Mouse (Mus musculus): ENCODE measurements around the gene Tspan18.

Gene Tspan18

DNA sequence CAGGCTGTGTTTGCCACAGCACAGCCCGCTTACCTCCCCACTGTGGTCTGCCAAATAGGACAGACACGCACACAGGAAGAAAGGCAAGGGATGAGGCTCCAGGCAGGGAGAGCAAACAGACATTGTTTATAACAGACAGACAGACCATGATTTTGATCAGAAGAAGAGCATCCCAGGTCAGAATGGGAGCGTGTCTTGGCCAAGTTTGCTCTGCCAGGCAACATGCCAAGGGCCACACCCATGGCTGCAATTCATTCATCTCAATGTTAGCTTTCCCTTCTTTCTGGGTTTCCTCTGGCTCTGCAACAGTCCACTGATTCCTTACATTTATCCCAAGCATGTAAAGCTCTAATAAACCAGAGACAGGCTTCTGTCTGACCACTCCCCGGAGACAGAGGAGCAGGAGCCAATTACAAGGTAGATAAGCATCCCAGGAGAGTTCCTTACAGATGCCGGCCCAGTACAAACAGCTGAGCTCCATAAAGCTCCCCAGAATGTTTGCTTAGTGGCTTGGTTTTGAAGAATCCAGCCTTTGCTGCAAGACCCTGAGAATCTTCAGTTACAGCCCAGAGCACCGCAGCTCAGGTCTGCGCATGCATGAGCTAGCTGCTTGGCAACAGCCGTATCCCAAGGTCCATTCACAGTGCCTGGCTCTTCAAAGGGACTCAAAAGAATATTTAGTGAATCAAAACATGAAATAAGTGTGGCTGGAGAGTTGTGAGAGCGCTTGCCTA is 5.2 kb upstream of the Tspan18 start:
- DNase-seq (ENCODE audit: low read depth, low spot score), result no peak

DNA sequence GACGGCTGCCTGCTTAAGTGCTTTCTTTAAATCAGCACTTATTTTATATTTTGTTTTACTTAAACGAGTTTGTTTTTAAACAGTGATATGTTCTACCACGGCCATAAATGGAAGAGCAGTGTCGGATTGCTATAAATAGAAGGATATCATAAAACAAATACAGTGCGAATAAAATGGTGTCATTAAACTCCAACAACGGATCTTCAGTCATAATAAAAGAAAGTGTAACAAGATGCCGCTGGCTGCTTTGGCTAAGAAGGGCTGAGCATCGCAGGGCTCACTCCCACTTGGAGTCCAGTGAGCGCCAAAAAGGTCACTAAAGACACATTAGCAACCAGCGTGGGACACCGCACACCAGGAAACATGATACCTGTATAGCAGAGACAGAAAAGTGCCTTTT is 1.7 kb upstream of the Tspan18 start:
- DNase-seq (ENCODE audit: low read depth, low spot score), result no peak

DNA sequence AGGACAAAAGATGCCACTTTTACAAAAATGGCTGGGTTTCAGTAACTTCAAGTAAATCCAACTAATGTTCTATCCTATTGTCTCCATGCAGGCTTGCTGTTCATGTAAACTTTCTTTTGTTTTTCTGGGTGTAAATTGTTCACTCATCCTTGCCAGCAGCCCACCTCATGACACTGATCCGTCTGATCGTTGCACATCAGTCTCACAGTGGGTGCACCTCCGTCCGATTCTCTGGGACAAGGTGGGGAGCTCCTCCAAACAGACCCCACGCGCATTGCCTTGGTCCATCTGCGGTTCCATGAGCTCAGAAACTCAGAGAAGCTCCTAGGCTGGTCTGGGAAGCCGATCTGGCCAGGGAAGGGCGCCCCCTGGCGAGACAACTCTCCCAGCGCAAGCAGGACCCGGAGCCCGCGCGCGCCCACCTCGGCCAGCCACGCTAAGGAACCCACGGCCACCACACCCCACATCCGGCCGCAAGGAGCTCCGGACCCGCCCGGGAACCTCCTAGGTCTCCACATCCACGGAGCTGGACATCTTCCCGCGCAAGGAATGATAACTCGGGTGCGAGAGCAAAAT is 976 bp downstream of the Tspan18 start:
- DNase-seq (ENCODE audit: low read depth, low spot score), result peak; percentile 26

DNA sequence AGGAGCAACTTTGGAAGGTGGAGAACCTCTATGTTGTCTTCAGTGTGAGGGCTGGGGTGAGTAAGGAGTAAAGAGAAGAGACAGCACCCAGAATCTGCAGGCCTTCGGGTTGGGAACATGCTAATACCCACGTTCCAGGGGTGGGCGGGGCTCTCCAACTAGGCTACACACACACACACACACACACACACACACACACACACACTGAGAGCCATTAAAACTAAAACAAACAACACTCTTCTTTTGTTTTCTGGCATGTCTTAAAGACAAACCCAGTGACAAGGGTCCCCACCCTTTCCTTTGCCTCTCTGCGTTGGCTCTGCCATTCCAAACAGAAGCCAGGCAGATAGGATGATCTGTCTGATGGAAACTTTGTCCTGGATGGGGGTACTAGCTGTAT is 2.0 kb downstream of the Tspan18 start:
- DNase-seq (ENCODE audit: low read depth, low spot score), result no peak

DNA sequence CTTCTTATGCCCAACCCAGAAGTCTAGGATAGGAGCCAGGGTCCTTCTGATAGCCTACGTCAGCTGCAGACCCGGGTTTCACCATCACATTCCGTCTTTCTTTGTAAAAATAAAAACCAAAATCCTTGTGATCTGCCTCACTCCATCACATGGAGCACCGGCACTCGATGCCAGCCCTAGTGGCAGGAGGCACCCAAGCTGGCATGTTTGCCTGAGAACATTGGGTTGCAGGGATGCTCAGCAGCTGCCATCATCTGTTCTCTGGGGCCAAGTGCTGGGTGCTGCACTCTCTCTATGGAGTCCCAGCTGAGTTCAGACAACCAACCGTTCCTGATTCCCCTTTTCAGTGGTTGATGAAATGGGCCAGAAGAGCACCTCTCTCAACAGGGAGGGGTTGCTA is 3.2 kb downstream of the Tspan18 start:
- no peak for DNase-seq (ENCODE audit: low read depth, low spot score)

DNA sequence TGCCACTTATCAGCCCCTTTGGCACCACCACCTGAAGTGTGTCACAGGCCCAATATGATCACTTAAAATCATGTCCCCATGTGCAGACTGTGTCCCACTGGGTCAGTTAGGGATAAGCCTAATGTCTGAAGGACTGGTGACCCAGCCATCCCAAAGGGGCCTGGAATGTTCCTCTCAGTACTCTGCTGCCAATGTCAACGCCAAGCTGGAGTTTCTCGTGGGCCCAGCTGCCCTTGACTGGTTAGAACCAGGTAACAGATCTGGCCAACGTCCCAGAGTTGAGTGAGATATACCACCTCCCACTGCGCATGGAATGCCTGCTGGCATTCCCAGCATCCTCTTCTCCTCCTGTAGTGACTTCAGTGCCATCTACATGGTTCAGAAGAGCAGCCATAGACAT is 5.2 kb downstream of the Tspan18 start:
- DNase-seq (ENCODE audit: low read depth, low spot score), result no peak

DNA sequence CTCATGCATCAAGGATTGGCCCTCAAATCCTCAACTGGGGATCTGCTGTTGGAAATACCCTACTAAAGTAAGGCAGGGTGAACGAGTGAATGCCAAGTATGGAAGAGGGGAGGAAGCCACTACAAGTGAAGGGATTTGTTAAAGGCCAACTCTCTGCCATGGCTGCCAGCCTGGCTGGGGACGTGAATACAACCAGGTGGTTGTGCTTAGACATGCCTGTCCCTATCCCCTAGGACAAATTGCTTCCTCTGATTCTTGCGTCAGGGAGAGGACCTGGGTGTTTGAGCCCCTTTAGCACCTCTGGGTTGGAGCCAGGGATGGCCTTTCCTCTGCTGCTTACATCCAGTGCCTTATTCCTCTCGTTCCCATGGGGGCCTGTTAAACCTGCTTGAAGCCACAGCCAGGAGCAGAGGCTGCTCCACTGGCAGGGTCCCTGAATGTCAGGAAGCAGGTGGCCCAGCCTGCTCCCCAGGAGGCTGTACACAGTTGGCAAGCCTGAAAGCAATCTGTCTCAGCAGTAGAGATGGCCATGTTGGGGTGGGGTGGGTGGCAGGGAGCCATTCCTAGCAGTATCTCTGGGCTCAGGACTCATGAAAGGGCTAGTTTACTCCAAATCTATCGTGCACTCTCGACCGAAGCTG is 6.3 kb downstream of the Tspan18 start:
- DNase-seq (ENCODE audit: low read depth, low spot score), result no peak

DNA sequence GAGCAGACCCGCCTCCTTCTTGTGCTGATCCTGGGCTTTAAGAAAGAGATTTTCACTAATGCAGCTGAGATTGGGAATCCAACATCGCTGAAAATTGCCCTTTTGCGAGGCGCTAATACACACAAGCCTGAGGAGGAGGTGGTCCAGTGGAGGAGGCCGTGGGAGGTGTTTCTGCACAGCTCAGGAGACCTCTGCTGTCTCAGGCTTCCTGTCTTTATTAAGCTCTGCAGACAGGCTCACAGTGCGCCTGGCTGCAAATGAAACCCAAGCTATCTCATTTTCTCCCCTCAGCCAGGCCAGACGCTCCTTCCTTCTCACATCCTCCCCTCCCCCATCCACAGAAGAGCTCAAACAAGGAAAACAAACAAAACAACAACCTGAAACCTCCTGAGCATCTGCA is 9.6 kb downstream of the Tspan18 start:
- DNase-seq (ENCODE audit: low read depth, low spot score), result no peak

DNA sequence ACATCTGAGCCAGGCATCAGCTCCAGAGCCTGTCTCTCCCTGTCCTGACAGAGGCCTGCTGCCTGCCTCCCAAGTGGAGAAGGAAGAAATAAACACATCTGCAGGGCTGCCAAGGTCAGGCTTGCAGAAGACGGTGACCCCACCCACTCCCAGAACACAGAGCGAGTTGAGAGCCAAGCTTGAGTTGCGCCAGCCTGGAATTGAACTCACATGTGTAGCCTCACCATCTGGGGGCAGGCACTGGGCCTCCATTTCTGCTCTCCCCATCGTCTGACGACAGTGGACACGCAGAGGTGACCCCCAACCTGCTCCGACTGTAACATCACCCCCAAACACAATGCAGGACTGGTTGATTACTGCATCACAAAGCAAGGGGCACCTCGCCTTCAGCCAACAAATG is 12.4 kb downstream of the Tspan18 start:
- no peak for DNase-seq (ENCODE audit: low read depth, low spot score)

DNA sequence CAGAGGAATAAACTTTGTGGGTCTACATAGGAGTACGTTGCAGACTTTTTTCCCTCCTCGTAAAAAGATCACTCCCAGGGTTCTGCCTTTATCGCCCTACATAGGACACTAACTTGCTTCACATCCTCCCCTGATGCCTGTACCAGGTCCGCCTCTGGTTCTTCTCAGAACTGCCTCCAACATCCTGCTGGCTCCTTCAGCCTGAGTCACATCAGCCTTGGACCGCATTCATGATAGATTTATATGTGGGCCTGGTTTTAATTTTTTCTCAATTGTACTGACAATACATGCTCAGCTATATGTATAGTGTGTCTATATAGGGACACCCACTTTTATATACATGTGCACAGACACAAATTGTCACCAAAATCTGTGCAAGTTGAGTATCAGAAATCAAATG is 14.0 kb downstream of the Tspan18 start:
- DNase-seq (ENCODE audit: low read depth, low spot score), result no peak

DNA sequence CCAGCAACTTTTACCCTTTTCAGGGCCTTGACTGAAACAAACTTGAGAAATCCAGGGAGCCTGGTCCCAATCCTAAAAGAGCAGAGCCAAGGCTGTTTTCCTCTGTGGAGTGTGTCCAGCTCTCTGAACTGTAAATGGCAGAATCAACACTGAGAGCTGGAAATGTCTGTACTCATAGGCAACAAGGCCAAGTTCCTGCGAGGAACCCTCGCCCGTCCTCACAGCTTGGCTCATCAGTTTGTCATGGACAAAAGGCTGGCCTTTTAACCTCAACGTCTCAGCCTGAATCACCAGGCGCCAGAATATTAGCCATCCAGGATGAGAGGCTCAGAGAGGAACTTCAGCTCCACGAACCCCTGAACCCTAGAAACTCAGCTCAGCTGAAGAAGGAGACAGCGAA is 14.7 kb downstream of the Tspan18 start:
- DNase-seq (ENCODE audit: low read depth, low spot score), result no peak

DNA sequence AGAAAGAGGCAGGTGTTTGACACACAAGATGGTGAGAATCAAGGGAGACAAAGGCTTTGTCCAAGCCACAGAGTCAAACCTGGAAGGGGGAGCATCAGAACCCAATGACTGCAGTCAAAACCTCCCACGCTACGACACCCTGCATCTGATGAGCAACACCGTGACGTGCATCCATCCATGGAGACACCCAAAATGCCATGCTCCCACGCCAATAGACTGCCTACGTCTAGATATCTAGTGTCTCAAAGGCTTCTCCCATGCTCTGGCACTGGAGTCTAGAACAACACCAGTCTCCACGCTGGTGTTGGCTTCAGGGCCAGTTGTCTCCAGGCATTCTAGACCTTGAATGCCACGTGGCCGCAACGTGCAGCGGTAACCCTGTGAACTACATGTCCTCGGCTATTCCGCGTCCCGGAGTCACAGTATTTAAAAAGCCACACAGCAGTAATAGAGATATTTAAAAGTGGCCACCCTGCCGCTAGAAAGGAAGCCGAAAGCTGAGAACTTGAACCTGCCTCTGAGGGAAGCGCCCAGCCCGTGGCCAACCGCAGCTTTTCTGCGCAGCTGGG is 15.4 kb downstream of the Tspan18 start:
- DNase-seq (ENCODE audit: low read depth, low spot score), result no peak

DNA sequence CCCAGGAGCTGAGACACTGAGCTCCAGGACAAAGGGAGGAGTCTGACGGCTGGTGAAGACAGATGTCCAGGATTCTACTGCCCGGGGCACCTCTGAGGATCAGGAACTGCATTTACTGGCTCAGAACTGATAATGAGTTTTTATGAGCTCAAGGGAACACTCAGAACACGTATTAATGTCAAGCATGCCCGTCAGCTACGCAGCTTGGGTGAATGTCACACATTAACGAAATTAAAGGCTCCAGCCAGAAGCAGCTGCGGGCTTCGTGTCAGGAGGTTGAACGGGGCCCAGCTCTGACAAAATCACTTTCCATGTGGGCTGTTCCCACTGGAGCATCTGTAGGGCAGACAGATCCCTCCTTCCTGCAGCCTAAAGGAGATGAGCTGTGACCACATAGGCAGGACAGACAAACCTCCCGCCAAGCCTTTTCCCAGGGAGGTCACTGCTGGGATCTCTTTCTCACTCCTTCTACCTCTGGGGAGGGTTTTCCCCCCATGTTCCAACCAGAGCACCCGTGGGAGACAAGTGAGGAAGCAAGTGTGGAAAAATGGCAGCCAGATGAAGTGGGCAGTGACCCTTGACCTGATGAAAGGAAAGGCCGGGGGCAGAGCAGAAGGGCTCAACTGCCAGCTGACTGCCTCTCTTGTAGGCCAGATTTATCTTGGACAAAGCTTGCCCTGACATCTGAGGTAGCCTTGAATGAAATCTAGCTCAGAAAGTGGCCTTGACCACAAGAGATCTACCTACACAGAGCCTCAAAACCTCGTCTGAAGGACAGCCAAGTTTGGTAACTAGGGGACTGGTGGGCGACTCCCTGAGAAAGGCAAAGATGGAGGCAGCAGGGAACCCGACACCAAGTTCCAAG is 20.3 kb downstream of the Tspan18 start:
- no peak for DNase-seq (ENCODE audit: low read depth, low spot score)

DNA sequence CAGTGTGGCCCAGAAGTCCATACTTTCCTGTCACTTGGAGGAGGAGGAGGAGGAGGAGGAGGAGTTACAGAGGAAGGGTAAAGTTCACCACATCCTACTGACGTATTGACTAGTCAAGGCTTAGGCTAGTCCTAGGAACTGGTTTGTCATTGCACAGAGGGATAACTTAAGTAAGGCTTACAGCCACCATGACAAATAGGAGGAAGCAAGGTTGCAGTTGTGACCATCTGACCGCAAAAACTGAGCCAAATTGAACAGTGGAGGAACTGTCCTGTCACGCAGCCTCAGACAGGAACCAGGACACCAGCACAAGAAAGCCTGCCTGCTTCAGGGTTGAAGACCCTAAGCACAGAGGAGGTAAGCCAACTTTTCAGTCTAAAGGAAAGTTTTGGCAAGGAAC is 21.8 kb downstream of the Tspan18 start:
- no peak for DNase-seq (ENCODE audit: low read depth, low spot score)

DNA sequence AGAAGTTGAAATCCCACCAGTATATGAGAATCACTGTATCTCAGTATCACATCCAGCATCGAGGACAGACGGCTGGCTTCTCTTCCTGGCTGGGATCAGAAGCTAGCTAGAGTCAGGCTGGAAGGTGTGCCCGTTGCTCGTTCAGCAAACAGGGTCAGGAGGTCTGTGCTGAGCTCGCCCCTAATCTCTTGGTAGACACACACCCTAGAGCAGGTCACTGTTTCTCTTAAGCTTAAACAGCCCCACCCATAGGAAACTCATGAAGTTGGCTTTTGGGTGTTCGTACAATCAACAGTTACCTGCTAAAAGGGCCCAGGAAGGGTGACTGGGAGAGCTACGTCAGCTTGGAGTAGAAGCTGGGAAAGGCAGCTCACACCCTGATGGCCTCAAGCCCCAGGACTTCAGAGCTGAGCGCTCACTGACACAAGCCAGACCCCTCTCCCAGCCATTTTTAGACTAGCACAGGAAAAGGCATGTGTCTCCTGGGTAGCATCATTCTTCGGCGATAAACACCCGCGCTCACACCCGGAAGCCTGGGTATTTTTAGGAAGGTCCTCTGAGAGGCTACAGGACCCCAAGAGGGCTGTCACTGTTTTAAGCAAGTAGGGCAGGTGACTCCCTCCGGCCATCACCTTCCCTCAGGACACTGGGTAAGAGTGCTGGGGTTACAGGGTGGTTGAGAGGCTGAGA is 24.4 kb downstream of the Tspan18 start:
- no peak for DNase-seq (ENCODE audit: low read depth, low spot score)

DNA sequence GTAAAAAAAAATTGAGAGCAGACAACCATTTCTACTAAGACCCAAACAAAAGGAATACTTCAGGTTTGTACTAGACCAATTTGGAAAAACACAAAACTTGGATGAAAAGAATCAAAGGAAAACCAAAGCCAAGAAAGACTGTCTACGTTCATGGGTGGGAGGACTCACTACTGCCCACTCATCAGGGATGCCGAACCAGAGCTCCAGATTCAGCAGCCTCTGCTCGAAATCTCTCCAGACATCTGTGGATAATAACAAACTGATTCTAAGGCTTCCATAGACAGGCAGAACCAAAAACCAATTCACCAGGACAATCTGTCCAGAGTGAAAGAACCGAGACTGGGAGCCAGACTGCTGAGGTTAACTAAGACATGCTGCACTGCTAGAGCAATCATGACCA is 27.4 kb downstream of the Tspan18 start:
- no peak for DNase-seq (ENCODE audit: low read depth, low spot score)

DNA sequence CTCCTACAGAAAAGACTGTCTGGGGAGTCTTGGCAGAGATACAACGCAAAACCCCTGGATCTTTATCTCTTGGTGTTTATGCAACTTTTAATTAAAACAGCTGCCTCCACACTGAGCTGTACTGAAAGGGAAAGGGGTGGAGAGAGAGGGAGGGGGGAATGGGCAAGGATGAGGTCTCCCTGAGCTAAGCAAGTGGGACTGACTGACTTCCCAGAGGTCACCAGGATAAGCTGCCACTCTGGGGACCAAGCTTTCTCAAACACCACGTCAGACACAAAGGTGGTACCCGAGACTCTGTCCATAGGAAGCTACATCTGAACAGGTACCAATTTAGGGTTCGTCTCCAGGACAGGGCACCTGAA is 30.1 kb downstream of the Tspan18 start:
- DNase-seq (ENCODE audit: low read depth, low spot score), result no peak

DNA sequence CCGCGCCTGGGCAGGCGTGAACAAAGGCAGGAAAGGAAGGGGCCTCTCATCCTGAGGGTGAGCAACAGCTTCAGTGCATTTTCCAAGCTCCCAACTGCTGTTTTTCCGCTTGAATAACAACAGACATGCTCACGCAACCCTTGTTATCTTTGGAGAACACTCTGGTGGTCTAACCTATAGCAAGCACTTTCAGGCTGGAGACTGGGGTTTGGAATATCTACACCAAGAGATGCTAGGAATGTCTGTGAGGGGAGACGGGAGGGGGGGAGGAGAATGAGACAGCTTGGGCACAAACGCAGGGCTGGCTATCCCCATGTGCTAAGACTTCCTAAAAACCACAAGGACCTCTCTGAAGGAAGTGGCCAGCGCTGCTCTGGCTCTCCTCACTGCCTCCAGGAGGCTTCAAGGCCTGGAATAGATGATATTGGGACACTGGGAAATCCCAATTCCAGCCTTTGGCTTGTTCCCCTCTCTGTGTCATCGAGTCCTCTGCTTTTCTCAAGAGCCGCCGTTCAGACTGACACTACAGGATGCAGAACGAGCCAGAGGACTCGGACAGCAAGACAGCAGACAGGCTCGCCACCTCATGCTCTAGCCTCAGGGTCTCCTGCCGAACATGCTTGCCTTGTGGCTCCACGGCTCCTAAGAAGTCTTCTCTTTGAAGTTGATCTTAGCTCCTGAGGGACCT is 30.6 kb downstream of the Tspan18 start:
- no peak for DNase-seq (ENCODE audit: low read depth, low spot score)

DNA sequence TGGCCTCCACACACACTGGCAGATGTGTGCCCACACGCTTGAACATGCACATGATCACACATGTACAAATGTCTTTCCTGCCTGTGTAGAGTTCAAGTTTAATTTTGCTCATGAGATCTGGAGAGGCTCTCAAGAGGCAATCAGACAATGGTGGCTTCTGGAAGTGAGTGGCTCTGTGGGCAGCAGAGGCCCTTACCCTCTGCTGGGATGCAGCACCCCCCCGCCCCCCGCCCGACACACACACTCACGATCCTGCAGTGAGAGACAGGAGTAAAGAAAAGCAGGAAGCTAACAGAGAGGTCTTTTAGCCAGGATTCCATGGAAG is 31.1 kb downstream of the Tspan18 start:
- DNase-seq (ENCODE audit: low read depth, low spot score), result no peak

DNA sequence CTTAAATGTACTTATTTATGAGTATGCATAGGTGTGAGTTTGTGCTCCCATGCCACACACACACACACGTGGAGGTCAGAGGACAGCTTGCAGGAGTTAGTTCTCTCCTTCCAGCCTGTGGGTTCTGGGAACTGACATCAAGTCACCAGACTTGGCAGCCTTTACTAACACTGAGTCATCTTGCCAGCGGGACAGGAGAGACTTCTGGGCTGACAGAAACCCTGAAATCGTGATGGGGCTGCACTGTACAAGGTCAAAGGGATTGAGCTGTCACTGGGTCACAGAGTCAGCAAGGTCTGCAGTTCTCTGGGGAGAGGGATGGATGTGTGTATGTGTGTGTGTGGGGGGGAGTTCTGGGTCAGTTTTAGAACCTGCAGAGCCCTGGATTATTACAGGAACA is 36.6 kb downstream of the Tspan18 start:
- no peak for DNase-seq (ENCODE audit: low read depth, low spot score)
